Mouse (Mus musculus) CH12.LX (cell line): ENCODE measurements around the gene Myl12a.

Experiments used
- BHLHE40 ChIP-seq: IDR thresholded peaks from 2 replicates; pipeline ENCODE4 v1.6.1; 2011; ENCODE audit warnings: mild to moderate bottlenecking, low read depth, low read length, improper control_type of control experiment
- CTCF ChIP-seq, 2 experiments: IDR thresholded peaks in 1 of 2; conservative IDR thresholded peaks in 1 of 2; 2 replicates each; pipeline ENCODE4 v1.5.1; 2011 to 2012; ENCODE audit warnings: low read depth in 2 of 2, low read length in 2 of 2, improper control_type of control experiment in 1 of 2, inconsistent platforms in 1 of 2, mild to moderate bottlenecking in 1 of 2, moderate library complexity in 1 of 2
- EP300 ChIP-seq: IDR thresholded peaks from 2 replicates; pipeline ENCODE4 v1.6.1; 2011; ENCODE audit warnings: low read length, improper control_type of control experiment
- GABPA ChIP-seq: IDR thresholded peaks from 2 replicates; pipeline ENCODE4 v1.6.1; 2012; ENCODE audit warnings: low read depth, low read length, improper control_type of control experiment, inconsistent platforms; ENCODE audit not compliant: insufficient replicate concordance
- HCFC1 ChIP-seq: IDR thresholded peaks from 2 replicates; pipeline ENCODE4 v1.6.1; 2012; ENCODE audit warnings: low read depth, mild to moderate bottlenecking, inconsistent platforms, low read length, improper control_type of control experiment
- MEF2A ChIP-seq: IDR thresholded peaks from 2 replicates; pipeline ENCODE4 v1.6.1; 2014; ENCODE audit warnings: low read depth, mild to moderate bottlenecking, inconsistent platforms, low read length, improper control_type of control experiment, borderline replicate concordance
- NELFE ChIP-seq: IDR thresholded peaks from 2 replicates; pipeline ENCODE4 v1.6.1; 2011; ENCODE audit warnings: low read depth, low read length, improper control_type of control experiment
- NRF1 ChIP-seq: IDR thresholded peaks from 2 replicates; pipeline ENCODE4 v1.6.1; 2014; ENCODE audit warnings: low read depth, mild to moderate bottlenecking, inconsistent platforms, low read length, improper control_type of control experiment, moderate library complexity
- POLR2A ChIP-seq: IDR thresholded peaks from 2 replicates; pipeline ENCODE4 v1.6.1; 2011; ENCODE audit warnings: low read depth, mild to moderate bottlenecking, improper control_type of control experiment, low read length
- POLR2AphosphoS2 ChIP-seq: IDR thresholded peaks from 2 replicates; pipeline ENCODE4 v1.6.1; 2011; ENCODE audit warnings: low read depth, low read length, improper control_type of control experiment
- RAD21 ChIP-seq: IDR thresholded peaks from 2 replicates; pipeline ENCODE4 v1.6.1; 2011; ENCODE audit warnings: low read depth, mild to moderate bottlenecking, low read length, improper control_type of control experiment, moderate library complexity
- USF1 ChIP-seq: IDR thresholded peaks from 2 replicates; pipeline ENCODE4 v1.6.1; 2014; ENCODE audit warnings: low read depth, mild to moderate bottlenecking, inconsistent platforms, low read length, improper control_type of control experiment
- ZC3H11A ChIP-seq: IDR thresholded peaks from 2 replicates; pipeline ENCODE4 v1.6.1; 2012; ENCODE audit warnings: low read depth, mild to moderate bottlenecking, inconsistent platforms, low read length, improper control_type of control experiment

- no peak for TF ChIP-seq NELFE
- no peak for TF ChIP-seq POLR2A
- TF ChIP-seq USF1, result no peak
- no peak for TF ChIP-seq MEF2A
- TF ChIP-seq POLR2AphosphoS2, result no peak
- no peak for TF ChIP-seq EP300
- TF ChIP-seq CTCF (conservative IDR thresholded peaks at IDR 0.05 in 1 of 2, IDR thresholded peaks at IDR 0.05 in 1 of 2; ENCODE audit: low read depth in 2 of 2, low read length in 2 of 2), result peak in 1 of 2 experiments; percentile 64; a peak in 2 of 4 replicates
- no peak for TF ChIP-seq BHLHE40
- TF ChIP-seq GABPA, result no peak
- no peak for TF ChIP-seq ZC3H11A
- TF ChIP-seq HCFC1, result no peak
- TF ChIP-seq RAD21, result peak; percentile 27
- no peak for TF ChIP-seq NRF1
Observed at GRCm38 (mm10) chr17:71042645-71043044, 40.0 kb upstream of the Myl12a start.
